Comparison of ENCODE assay signal across 8 mouse cellular contexts in the genomic region with DNA sequence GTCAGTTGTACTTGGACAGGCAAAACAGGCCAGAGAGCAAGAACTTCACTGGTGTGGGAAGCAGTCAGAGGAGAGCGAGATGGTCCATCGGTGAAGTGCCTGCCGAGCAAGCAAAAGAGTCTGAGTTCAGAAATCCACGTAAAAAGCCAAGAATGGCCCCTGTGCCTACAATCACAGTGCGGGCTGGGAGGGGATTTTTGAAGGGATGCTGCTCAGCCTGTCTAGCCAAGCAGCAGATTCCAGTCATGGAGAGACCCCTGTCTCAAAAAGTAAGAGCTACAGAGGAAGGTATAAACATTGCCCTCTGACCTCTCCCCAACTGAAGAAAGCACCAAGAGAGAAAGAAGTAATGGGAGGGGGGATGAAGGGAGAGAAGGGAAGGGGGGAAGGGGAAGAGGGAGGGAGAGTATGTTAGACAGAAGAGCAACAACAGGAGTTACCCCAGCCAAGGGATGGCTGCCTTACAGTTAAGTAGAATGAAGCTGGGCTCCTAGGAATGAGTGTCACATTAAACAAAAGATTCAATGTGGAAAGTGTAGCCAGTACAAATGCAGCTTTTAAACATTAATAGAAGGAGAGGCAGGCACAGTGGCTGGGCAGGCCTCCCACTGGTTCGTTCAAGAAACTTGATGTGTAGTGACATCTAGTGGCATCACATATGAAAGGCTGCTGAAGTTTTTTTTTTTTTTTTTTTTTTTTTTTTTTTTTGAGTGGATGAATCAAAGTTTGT.
DNase-seq lines count a peak whose midpoint lies in the region; ATAC-seq and TF ChIP-seq lines count a peak whose summit lies in the region.

No protein-coding gene starts in this region.

- intact Hi-C loops in gastrocnemius, adult 2 months (cut with DNase I) = loop anchor here (1.0 to 10.0 kb wide), 2 partner anchors 471 to 969 kb away; no protein-coding TSS in a partner anchor

- peak; percentile 87 for DNase-seq in heart, adult 11 months
- peak; percentile 69 for DNase-seq in gastrocnemius, adult 2 months
- DNase-seq in neural tube, embryonic 11.5 days (ENCODE audit: low spot score) = peak; percentile 56
- DNase-seq in thymus, adult 2 months = no peak

- no peak for ATAC-seq in heart, embryonic 11.5 days (replicated peaks; ENCODE audit: insufficient number of reproducible peaks, low FRiP score, low TSS enrichment)
- peak; percentile 58; the same call in 1 of the 2 replicates for ATAC-seq in intestine, embryonic 15.5 days
- peak; percentile 68; the same call in 1 of the 2 replicates for ATAC-seq in limb, embryonic 12.5 days (ENCODE audit: insufficient number of reproducible peaks, insufficient read depth, low FRiP score, low TSS enrichment, low read depth)
- peak; percentile 60; the same call in 1 of the 2 replicates for ATAC-seq in neural tube, embryonic 11.5 days (ENCODE audit: insufficient read depth, low FRiP score, low TSS enrichment)

- H3K27ac ChIP-seq in heart, embryonic 11.5 days (ENCODE audit: low read depth, low read length) = no peak overlapping the region
- H3K27ac ChIP-seq in bone marrow macrophage, adult 2 months (ENCODE audit: insufficient read depth, low read depth, low read length) = no peak overlapping the region
- no peak overlapping the region for H3K27ac ChIP-seq in gastrocnemius, adult 2 months
- no peak overlapping the region for H3K27ac ChIP-seq in intestine, embryonic 15.5 days
- no peak overlapping the region for H3K27ac ChIP-seq in limb, embryonic 12.5 days
- H3K27ac ChIP-seq in neural tube, embryonic 11.5 days (ENCODE audit: low read depth, low read length) = no peak overlapping the region
- no peak overlapping the region for H3K27ac ChIP-seq in thymus, adult 2 months (ENCODE audit: control insufficient read depth, insufficient read depth, low read length)

- no peaks in the 10 kb centered on the region for H3K27me3 ChIP-seq in heart, embryonic 11.5 days (ENCODE audit: control insufficient read depth, insufficient read depth, low read length)
- no peaks in the 10 kb centered on the region for H3K27me3 ChIP-seq in intestine, embryonic 15.5 days (replicated peaks)
- H3K27me3 ChIP-seq in limb, embryonic 12.5 days = no peaks in the 10 kb centered on the region
- no peaks in the 10 kb centered on the region for H3K27me3 ChIP-seq in neural tube, embryonic 11.5 days (ENCODE audit: control insufficient read depth, insufficient read depth, low read length)
- H3K27me3 ChIP-seq in thymus, adult 2 months (ENCODE audit: control insufficient read depth, insufficient read depth, low read length) = no peaks in the 10 kb centered on the region

- H3K9me3 ChIP-seq in heart, embryonic 11.5 days (replicated peaks; ENCODE audit: control insufficient read depth, low read length) = no peaks in the 10 kb centered on the region
- H3K9me3 ChIP-seq in intestine, embryonic 15.5 days = no peaks in the 10 kb centered on the region
- no peaks in the 10 kb centered on the region for H3K9me3 ChIP-seq in limb, embryonic 12.5 days
- no peaks in the 10 kb centered on the region for H3K9me3 ChIP-seq in neural tube, embryonic 11.5 days (ENCODE audit: control insufficient read depth, low read length)

- peak; percentile 38; the same call in 1 of the 2 replicates for TF ChIP-seq CTCF in bone marrow macrophage, adult 2 months (IDR thresholded peaks at IDR 0.05; ENCODE audit: low read depth, low read length)
- TF ChIP-seq CTCF in gastrocnemius, adult 2 months (IDR thresholded peaks at IDR 0.05) = peak; percentile 62
- TF ChIP-seq CTCF in thymus, adult 2 months (IDR thresholded peaks at IDR 0.05; ENCODE audit: borderline replicate concordance, control insufficient read depth, extremely low read depth, insufficient read depth, low read length, poor library complexity) = no peak

- TF ChIP-seq POLR2A in bone marrow macrophage, adult 2 months (IDR thresholded peaks at IDR 0.05; ENCODE audit: borderline replicate concordance, low read depth, low read length) = no peak
- TF ChIP-seq POLR2A in thymus, adult 2 months (IDR thresholded peaks at IDR 0.05; ENCODE audit: control insufficient read depth, extremely low read depth, insufficient read depth, low read length, poor library complexity) = no peak

- H3K4me3 ChIP-seq in heart, embryonic 11.5 days (ENCODE audit: low read depth, low read length) = no peak overlapping the region
- no peak overlapping the region for H3K4me3 ChIP-seq in bone marrow macrophage, adult 2 months (ENCODE audit: insufficient read depth, low read length)
- H3K4me3 ChIP-seq in gastrocnemius, adult 2 months = no peak overlapping the region
- H3K4me3 ChIP-seq in intestine, embryonic 15.5 days (replicated peaks) = no peak overlapping the region
- no peak overlapping the region for H3K4me3 ChIP-seq in limb, embryonic 12.5 days (replicated peaks)
- H3K4me3 ChIP-seq in neural tube, embryonic 11.5 days (ENCODE audit: low read depth, low read length) = no peak overlapping the region
- H3K4me3 ChIP-seq in thymus, adult 2 months (ENCODE audit: control insufficient read depth, insufficient read depth, low read length) = no peak overlapping the region

- WGBS in heart, embryonic 11.5 days (ENCODE audit: insufficient replicate concordance) = 51% methylated on average over 6 of the region's 6 CpGs
- WGBS in intestine, embryonic 15.5 days = 59% methylated on average over 6 of the region's 6 CpGs
- WGBS in limb, embryonic 12.5 days = 55% methylated on average over 6 of the region's 6 CpGs
- 47% methylated on average over 6 of the region's 6 CpGs for WGBS in neural tube, embryonic 11.5 days
- 75% methylated on average over 6 of the region's 6 CpGs for WGBS in thymus, adult 2 months

- no peaks in the 10 kb centered on the region for H3K36me3 ChIP-seq in heart, embryonic 11.5 days (ENCODE audit: control insufficient read depth, insufficient read depth, low read length)
- no peaks in the 10 kb centered on the region for H3K36me3 ChIP-seq in intestine, embryonic 15.5 days
- no peaks in the 10 kb centered on the region for H3K36me3 ChIP-seq in limb, embryonic 12.5 days
- no peaks in the 10 kb centered on the region for H3K36me3 ChIP-seq in neural tube, embryonic 11.5 days (ENCODE audit: control insufficient read depth, insufficient read depth, low read length)
- H3K36me3 ChIP-seq in thymus, adult 2 months (ENCODE audit: control insufficient read depth, insufficient read depth, low read length) = no peaks in the 10 kb centered on the region

- no peaks in the 10 kb centered on the region for H3K4me1 ChIP-seq in heart, embryonic 11.5 days (ENCODE audit: control insufficient read depth, insufficient read depth, low read length)
- H3K4me1 ChIP-seq in bone marrow macrophage, adult 2 months (ENCODE audit: control insufficient read depth, insufficient read depth, low read length) = peaks cover 2% of the 10 kb centered on the region; the same call in 1 of the 2 replicates
- H3K4me1 ChIP-seq in intestine, embryonic 15.5 days (replicated peaks) = no peaks in the 10 kb centered on the region
- H3K4me1 ChIP-seq in limb, embryonic 12.5 days (replicated peaks) = peaks cover 6% of the 10 kb centered on the region; the same call in 1 of the 2 replicates
- H3K4me1 ChIP-seq in neural tube, embryonic 11.5 days (ENCODE audit: control insufficient read depth, insufficient read depth, low read length) = 0 out of 2 replicates have a peak, but pooled peaks cover 2% of the 10 kb centered on the region
- H3K4me1 ChIP-seq in thymus, adult 2 months (replicated peaks; ENCODE audit: control insufficient read depth, insufficient read depth, low read length) = no peaks in the 10 kb centered on the region

- H3K4me2 ChIP-seq in heart, embryonic 11.5 days = no peak overlapping the region
- no peak overlapping the region for H3K4me2 ChIP-seq in intestine, embryonic 15.5 days (replicated peaks)
- no peak overlapping the region for H3K4me2 ChIP-seq in limb, embryonic 12.5 days
- H3K4me2 ChIP-seq in neural tube, embryonic 11.5 days (ENCODE audit: low read depth) = no peak overlapping the region

- no peak overlapping the region for H3K9ac ChIP-seq in heart, embryonic 11.5 days (ENCODE audit: low read depth, low read length)
- no peak overlapping the region for H3K9ac ChIP-seq in intestine, embryonic 15.5 days
- no peak overlapping the region for H3K9ac ChIP-seq in limb, embryonic 12.5 days (replicated peaks)
- no peak overlapping the region for H3K9ac ChIP-seq in neural tube, embryonic 11.5 days (ENCODE audit: low read length)
